Mouse (Mus musculus): ENCODE measurements at regions not wholly inside any gene's neighbourhood (a gene's known extent, or its start where the extent isn't known, plus 50 kb on each side); places are given as distances from the start of the nearest gene placed in this dataset.

- Histone ChIP-seq H3K4me3 (replicated peaks) (no peak overlapping the region), H3K4me1 (replicated peaks) (no peaks in the 10 kb centered on the region), H3K27ac (no peak overlapping the region), H3K27me3 (no peaks in the 10 kb centered on the region), H3K9ac (replicated peaks) (no peak overlapping the region), H3K9me3 (no peaks in the 10 kb centered on the region), H3K36me3 (no peaks in the 10 kb centered on the region), H3K4me2 (replicated peaks) (no peak overlapping the region)
- no peak for ATAC-seq
- 75% methylated on average over 3 of the region's 3 CpGs for WGBS
These were observed 984.9 kb upstream of the Gm7489 start for GRCm38 (mm10) chr15:52899822-52900221.

GRCm38 (mm10) chr15:52905231-52905630 is 979.5 kb upstream of the Gm7489 start:
- no peak overlapping the region for H3K4me3 ChIP-seq (replicated peaks)
- no peaks in the 10 kb centered on the region for H3K27me3 ChIP-seq
- no peak overlapping the region for H3K9ac ChIP-seq (replicated peaks)
- WGBS, result 84% methylated on average over 3 of the region's 3 CpGs
- H3K4me2 ChIP-seq (replicated peaks), result no peak overlapping the region
- no peaks in the 10 kb centered on the region for H3K36me3 ChIP-seq
- H3K4me1 ChIP-seq (replicated peaks), result no peaks in the 10 kb centered on the region
- ATAC-seq, result no peak
- H3K27ac ChIP-seq, result no peak overlapping the region
- H3K9me3 ChIP-seq, result no peaks in the 10 kb centered on the region

- no peaks in the 10 kb centered on the region for H3K9me3 ChIP-seq
- WGBS, result 51% methylated on average over 1 of the region's 1 CpGs
- no peak overlapping the region for H3K4me3 ChIP-seq (replicated peaks)
- no peak overlapping the region for H3K4me2 ChIP-seq (replicated peaks)
- no peaks in the 10 kb centered on the region for H3K27me3 ChIP-seq
- no peaks in the 10 kb centered on the region for H3K36me3 ChIP-seq
- H3K9ac ChIP-seq (replicated peaks), result no peak overlapping the region
- ATAC-seq, result no peak
- no peaks in the 10 kb centered on the region for H3K4me1 ChIP-seq (replicated peaks)
- H3K27ac ChIP-seq, result no peak overlapping the region
These were observed 977.5 kb upstream of the Gm7489 start for GRCm38 (mm10) chr15:52907217-52907616.

- Histone ChIP-seq H3K27me3 (no peaks in the 10 kb centered on the region), H3K4me2 (replicated peaks) (no peak overlapping the region), H3K27ac (no peak overlapping the region), H3K9ac (replicated peaks) (no peak overlapping the region), H3K4me1 (replicated peaks) (no peaks in the 10 kb centered on the region), H3K9me3 (peaks cover 13% of the 10 kb centered on the region), H3K4me3 (replicated peaks) (no peak overlapping the region), H3K36me3 (no peaks in the 10 kb centered on the region)
- no peak for ATAC-seq
- WGBS, result 76% methylated on average over 1 of the region's 1 CpGs
These were observed 962.4 kb upstream of the Gm7489 start for GRCm38 (mm10) chr15:52922277-52922676.

GRCm38 (mm10) chr15:52928408-52928807 is 956.3 kb upstream of the Gm7489 start:
- Histone ChIP-seq H3K4me1 (replicated peaks) (no peaks in the 10 kb centered on the region), H3K27ac (no peak overlapping the region), H3K9me3 (no peaks in the 10 kb centered on the region), H3K4me3 (replicated peaks) (no peak overlapping the region), H3K36me3 (no peaks in the 10 kb centered on the region), H3K4me2 (replicated peaks) (no peak overlapping the region), H3K27me3 (no peaks in the 10 kb centered on the region), H3K9ac (replicated peaks) (no peak overlapping the region)
- 83% methylated on average over 3 of the region's 3 CpGs for WGBS
- ATAC-seq, result no peak

GRCm38 (mm10) chr15:52937138-52937537 is 947.6 kb upstream of the Gm7489 start:
- no peak overlapping the region for H3K9ac ChIP-seq (replicated peaks)
- H3K36me3 ChIP-seq, result no peaks in the 10 kb centered on the region
- no peaks in the 10 kb centered on the region for H3K27me3 ChIP-seq
- H3K4me3 ChIP-seq (replicated peaks), result no peak overlapping the region
- no peaks in the 10 kb centered on the region for H3K4me1 ChIP-seq (replicated peaks)
- no peak overlapping the region for H3K27ac ChIP-seq
- no peak overlapping the region for H3K4me2 ChIP-seq (replicated peaks)
- no peak for ATAC-seq
- H3K9me3 ChIP-seq, result no peaks in the 10 kb centered on the region
- 87% methylated on average over 2 of the region's 2 CpGs for WGBS

- no peaks in the 10 kb centered on the region for H3K9me3 ChIP-seq
- no peak overlapping the region for H3K27ac ChIP-seq
- no peaks in the 10 kb centered on the region for H3K4me1 ChIP-seq (replicated peaks)
- no peaks in the 10 kb centered on the region for H3K27me3 ChIP-seq
- no peaks in the 10 kb centered on the region for H3K36me3 ChIP-seq
- no peak overlapping the region for H3K4me3 ChIP-seq (replicated peaks)
- no peak for ATAC-seq
- H3K9ac ChIP-seq (replicated peaks), result no peak overlapping the region
- WGBS, result 94% methylated on average over 4 of the region's 4 CpGs
- H3K4me2 ChIP-seq (replicated peaks), result no peak overlapping the region
These were observed 940.1 kb upstream of the Gm7489 start for GRCm38 (mm10) chr15:52944592-52944991.

- Histone ChIP-seq H3K27me3 (no peaks in the 10 kb centered on the region), H3K4me3 (replicated peaks) (no peak overlapping the region), H3K9ac (replicated peaks) (no peak overlapping the region), H3K4me2 (replicated peaks) (no peak overlapping the region), H3K9me3 (no peaks in the 10 kb centered on the region), H3K27ac (no peak overlapping the region), H3K36me3 (no peaks in the 10 kb centered on the region), H3K4me1 (replicated peaks) (no peaks in the 10 kb centered on the region)
- no peak for ATAC-seq
- WGBS, result 93% methylated on average over 4 of the region's 4 CpGs
These were observed 936.5 kb upstream of the Gm7489 start for GRCm38 (mm10) chr15:52948196-52948595.

- H3K27ac ChIP-seq, result no peak overlapping the region
- ATAC-seq, result no peak
- 75% methylated on average over 1 of the region's 1 CpGs for WGBS
These were observed 931.2 kb upstream of the Gm7489 start for GRCm38 (mm10) chr15:52953480-52953879.

GRCm38 (mm10) chr15:52954715-52955593 is 929.8 kb upstream of the Gm7489 start:
- no peak overlapping the region for H3K27ac ChIP-seq
- no peak overlapping the region for H3K4me3 ChIP-seq (replicated peaks)
- no peak overlapping the region for H3K9ac ChIP-seq (replicated peaks)
- H3K36me3 ChIP-seq, result no peaks in the 10 kb centered on the region
- no peak for ATAC-seq
- 88% methylated on average over 7 of the region's 7 CpGs for WGBS
- no peaks in the 10 kb centered on the region for H3K9me3 ChIP-seq
- no peaks in the 10 kb centered on the region for H3K27me3 ChIP-seq
- H3K4me1 ChIP-seq (replicated peaks), result no peaks in the 10 kb centered on the region
- H3K4me2 ChIP-seq (replicated peaks), result no peak overlapping the region

More at GRCm38 (mm10) chr15:52953480-52953879, 931.2 kb upstream of the Gm7489 start:
- Histone ChIP-seq H3K4me2 (replicated peaks) (no peak overlapping the region), H3K9ac (replicated peaks) (no peak overlapping the region), H3K4me3 (replicated peaks) (no peak overlapping the region), H3K36me3 (no peaks in the 10 kb centered on the region), H3K4me1 (replicated peaks) (no peaks in the 10 kb centered on the region), H3K9me3 (no peaks in the 10 kb centered on the region), H3K27me3 (no peaks in the 10 kb centered on the region)

GRCm38 (mm10) chr15:52959711-52960110 is 925.0 kb upstream of the Gm7489 start:
- H3K4me1 ChIP-seq (replicated peaks), result peaks cover 9% of the 10 kb centered on the region
- H3K36me3 ChIP-seq, result no peaks in the 10 kb centered on the region
- H3K27ac ChIP-seq, result no peak overlapping the region
- WGBS, result 95% methylated on average over 2 of the region's 2 CpGs
- no peak for ATAC-seq
- no peak overlapping the region for H3K4me2 ChIP-seq (replicated peaks)
- H3K27me3 ChIP-seq, result no peaks in the 10 kb centered on the region
- no peak overlapping the region for H3K9ac ChIP-seq (replicated peaks)
- no peaks in the 10 kb centered on the region for H3K9me3 ChIP-seq
- H3K4me3 ChIP-seq (replicated peaks), result no peak overlapping the region

GRCm38 (mm10) chr15:52961491-52961890 is 923.2 kb upstream of the Gm7489 start:
- H3K27me3 ChIP-seq, result no peaks in the 10 kb centered on the region
- peaks cover 9% of the 10 kb centered on the region for H3K4me1 ChIP-seq (replicated peaks)
- no peak overlapping the region for H3K4me3 ChIP-seq (replicated peaks)
- no peak overlapping the region for H3K4me2 ChIP-seq (replicated peaks)
- no peak overlapping the region for H3K9ac ChIP-seq (replicated peaks)
- H3K9me3 ChIP-seq, result no peaks in the 10 kb centered on the region
- no peak for ATAC-seq
- 80% methylated on average over 3 of the region's 3 CpGs for WGBS
- H3K27ac ChIP-seq, result no peak overlapping the region
- no peaks in the 10 kb centered on the region for H3K36me3 ChIP-seq

- Histone ChIP-seq H3K27ac (0 out of 2 replicates have a peak overlapping the region, but pooled peaks have one; percentile 30), H3K27me3 (no peaks in the 10 kb centered on the region), H3K4me1 (replicated peaks) (peaks cover 16% of the 10 kb centered on the region), H3K9ac (replicated peaks) (no peak overlapping the region), H3K9me3 (no peaks in the 10 kb centered on the region), H3K4me3 (replicated peaks) (no peak overlapping the region), H3K36me3 (no peaks in the 10 kb centered on the region), H3K4me2 (replicated peaks) (no peak overlapping the region)
- 8% methylated on average over 2 of the region's 2 CpGs for WGBS
- ATAC-seq, result peak; percentile 77
These were observed 920.8 kb upstream of the Gm7489 start for GRCm38 (mm10) chr15:52963918-52964317.
